Mouse (Mus musculus) intestine, postnatal 0 days (tissue): ENCODE measurements around the gene Sult1a1. TPM values are rescaled to one million over a fixed set of nuclear protein-coding genes. Genes with fewer than 3 reads are reported as not detected.
A peak's percentile ranks its signal among the peaks of the same experiment; 100 is the strongest.

ENCODE experiments used
- ATAC-seq: fragments of 200-750 bp; cut with Nextera tagmentation; 2 replicates; pipeline ENCODE4 v1.8.0; 2017; ENCODE audit warnings: mild to moderate bottlenecking, moderate TSS enrichment, moderate library complexity
- H3K27ac ChIP-seq: fragments of 300-500 bp; sonication (generic); 2 replicates; pipeline ENCODE4 v1.5.1; 2014; ENCODE audit warnings: mild to moderate bottlenecking, low read depth, low read length, moderate library complexity
- H3K27me3 ChIP-seq: fragments of 300-500 bp; sonication (generic); replicated peaks from 2 replicates; pipeline ENCODE4 v1.6.1; 2014; ENCODE audit warnings: low read length, mixed read lengths; ENCODE audit not compliant: control insufficient read depth, insufficient read depth
- H3K36me3 ChIP-seq: fragments of 300-500 bp; sonication (generic); 2 replicates; pipeline ENCODE4 v1.6.1; 2014; ENCODE audit warnings: mild to moderate bottlenecking, moderate library complexity; ENCODE audit not compliant: control insufficient read depth, insufficient read depth
- H3K4me1 ChIP-seq: fragments of 300-500 bp; sonication (generic); replicated peaks from 2 replicates; pipeline ENCODE4 v1.6.1; 2014; ENCODE audit warnings: antibody characterized with exemption, low read length, mixed read lengths; ENCODE audit not compliant: control insufficient read depth, insufficient read depth
- H3K4me2 ChIP-seq: fragments of 300-500 bp; sonication (generic); replicated peaks from 2 replicates; pipeline ENCODE4 v1.6.1; 2014; ENCODE audit warnings: low read depth, mild to moderate bottlenecking, moderate library complexity
- H3K4me3 ChIP-seq: fragments of 300-500 bp; sonication (generic); 2 replicates; pipeline ENCODE4 v1.5.1; 2014; ENCODE audit warnings: low read depth, low read length
- H3K9ac ChIP-seq: fragments of 300-500 bp; sonication (generic); 2 replicates; pipeline ENCODE4 v1.6.1; 2014; ENCODE audit warnings: mild to moderate bottlenecking, low read depth, low read length
- H3K9me3 ChIP-seq: fragments of 300-500 bp; sonication (generic); 2 replicates; pipeline ENCODE4 v1.6.1; 2016; ENCODE audit warnings: mixed run types; ENCODE audit not compliant: control insufficient read depth
- CTCF ChIP-seq: sonication (generic); IDR thresholded peaks from 2 replicates; pipeline ENCODE4 v1.5.1; 2016; ENCODE audit warnings: low read depth, mild to moderate bottlenecking, control low read depth, antibody characterized with exemption, moderate library complexity
- WGBS: fragments of 180-500 bp; shearing (Covaris S2); extraction: QIAGEN DNeasy Blood & Tissue Kit; methylation state at CpG from one replicate; pipeline ENCODE4 v1.1.7; 2014; 5-methylcytosine and 5-hydroxymethylcytosine counted together
- polyA plus RNA-seq: library from polyadenylated mRNA; unstranded; fragments of >200 nt; fragmentation: Nextera tagmentation; extraction: Ambion mirVana; gene quantifications from 2 replicates; pipeline ENCODE4 v1.2.1, GENCODE M21; 2015

The Sult1a1 gene
- polyA plus RNA-seq, 1 experiment from 2014 or later: 6.8 TPM

- no peaks in the 10 kb centered on the region for H3K36me3 ChIP-seq
- no peak overlapping the region for H3K27ac ChIP-seq
- H3K9ac ChIP-seq: no peak overlapping the region
- no peak overlapping the region for H3K4me3 ChIP-seq
- H3K9me3 ChIP-seq: no peaks in the 10 kb centered on the region
- peak; percentile 17; the same call in 1 of the 2 replicates for ATAC-seq
- no peaks in the 10 kb centered on the region for H3K27me3 ChIP-seq
- 78% methylated on average over 5 of the region's 5 CpGs for WGBS
- no peaks in the 10 kb centered on the region for H3K4me1 ChIP-seq
- no peak overlapping the region for H3K4me2 ChIP-seq
- peak; percentile 53 for TF ChIP-seq CTCF
These were observed 33.5 kb downstream of the Sult1a1 start for GRCm38 (mm10) chr7:126642545-126643243.

- 12% methylated on average over 4 of the region's 4 CpGs for WGBS
- no peak overlapping the region for H3K9ac ChIP-seq
- H3K27ac ChIP-seq: peak overlapping the region; percentile 15; the same call in 1 of the 2 replicates
- no peak overlapping the region for H3K4me3 ChIP-seq
- no peaks in the 10 kb centered on the region for H3K9me3 ChIP-seq
- peak; percentile 68 for ATAC-seq
- no peaks in the 10 kb centered on the region for H3K27me3 ChIP-seq
- H3K4me2 ChIP-seq: no peak overlapping the region
- no peaks in the 10 kb centered on the region for H3K36me3 ChIP-seq
- TF ChIP-seq CTCF: peak; percentile 87
- H3K4me1 ChIP-seq: 0 out of 2 replicates have a peak, but pooled peaks cover 2% of the 10 kb centered on the region
These were observed 39.3 kb downstream of the Sult1a1 start for GRCm38 (mm10) chr7:126636733-126637520.

GRCm38 (mm10) chr7:126635375-126635774 lies 40.9 kb downstream of the Sult1a1 start:
- Histone ChIP-seq H3K27me3 (no peaks in the 10 kb centered on the region), H3K4me2 (no peak overlapping the region), H3K27ac (no peak overlapping the region), H3K9ac (no peak overlapping the region), H3K4me3 (no peak overlapping the region), H3K36me3 (no peaks in the 10 kb centered on the region), H3K4me1 (0 out of 2 replicates have a peak, but pooled peaks cover 2% of the 10 kb centered on the region), H3K9me3 (no peaks in the 10 kb centered on the region)
- ATAC-seq: no peak
- TF ChIP-seq CTCF: no peak

- ATAC-seq: no peak
- Histone ChIP-seq H3K9ac (no peak overlapping the region), H3K9me3 (no peaks in the 10 kb centered on the region), H3K4me1 (0 out of 2 replicates have a peak, but pooled peaks cover 2% of the 10 kb centered on the region), H3K27ac (no peak overlapping the region), H3K27me3 (no peaks in the 10 kb centered on the region), H3K4me3 (no peak overlapping the region), H3K36me3 (no peaks in the 10 kb centered on the region), H3K4me2 (no peak overlapping the region)
- no peak for TF ChIP-seq CTCF
- 65% methylated on average over 2 of the region's 2 CpGs for WGBS
These were observed 43.8 kb downstream of the Sult1a1 start for GRCm38 (mm10) chr7:126632478-126632877.

- Histone ChIP-seq H3K9me3 (no peaks in the 10 kb centered on the region), H3K9ac (no peak within 1 kb of the TSS), H3K4me1 (no peaks in the 10 kb centered on the region; the same call in 1 of the 2 replicates), H3K27ac (peak within 1 kb of the TSS; percentile 31; the same call in 1 of the 2 replicates), H3K36me3 (no peaks in the 10 kb centered on the region), H3K27me3 (no peaks in the 10 kb centered on the region), H3K4me3 (no peak within 1 kb of the TSS), H3K4me2 (no peak within 1 kb of the TSS)
- ATAC-seq: peak; percentile 77
- TF ChIP-seq CTCF: peak; percentile 12; the same call in 1 of the 2 replicates
- WGBS: 68% methylated on average over 4 of the region's 4 CpGs
These were observed 45.3 kb downstream of the Sult1a1 start, which contains the start of gene Nupr1 for GRCm38 (mm10) chr7:126630824-126631518. Gene Nupr1 (minus strand): TSS chr7:126630861.

- Histone ChIP-seq H3K27me3 (no peaks in the 10 kb centered on the region), H3K4me1 (no peaks in the 10 kb centered on the region; the same call in 1 of the 2 replicates), H3K4me3 (no peak overlapping the region), H3K27ac (peak overlapping the region; percentile 31; the same call in 1 of the 2 replicates), H3K36me3 (no peaks in the 10 kb centered on the region), H3K9me3 (no peaks in the 10 kb centered on the region), H3K4me2 (no peak overlapping the region), H3K9ac (no peak overlapping the region)
- WGBS: 19% methylated on average over 3 of the region's 3 CpGs
- TF ChIP-seq CTCF: no peak
- ATAC-seq: peak; percentile 65
These were observed 46.3 kb downstream of the Sult1a1 start for GRCm38 (mm10) chr7:126629915-126630314.
